Mouse (Mus musculus) c-Kit-positive CD71-positive TER-119-negative erythroid progenitor cells, embryonic 14.5 days (primary cell): ENCODE results near the gene Slc17a4.

Source experiments
- DNase-seq: peaks from one replicate; pipeline ENCODE4 v3.0.0-alpha.2; 2013; ENCODE audit warnings: low read depth

Slc17a4 gene

DNA sequence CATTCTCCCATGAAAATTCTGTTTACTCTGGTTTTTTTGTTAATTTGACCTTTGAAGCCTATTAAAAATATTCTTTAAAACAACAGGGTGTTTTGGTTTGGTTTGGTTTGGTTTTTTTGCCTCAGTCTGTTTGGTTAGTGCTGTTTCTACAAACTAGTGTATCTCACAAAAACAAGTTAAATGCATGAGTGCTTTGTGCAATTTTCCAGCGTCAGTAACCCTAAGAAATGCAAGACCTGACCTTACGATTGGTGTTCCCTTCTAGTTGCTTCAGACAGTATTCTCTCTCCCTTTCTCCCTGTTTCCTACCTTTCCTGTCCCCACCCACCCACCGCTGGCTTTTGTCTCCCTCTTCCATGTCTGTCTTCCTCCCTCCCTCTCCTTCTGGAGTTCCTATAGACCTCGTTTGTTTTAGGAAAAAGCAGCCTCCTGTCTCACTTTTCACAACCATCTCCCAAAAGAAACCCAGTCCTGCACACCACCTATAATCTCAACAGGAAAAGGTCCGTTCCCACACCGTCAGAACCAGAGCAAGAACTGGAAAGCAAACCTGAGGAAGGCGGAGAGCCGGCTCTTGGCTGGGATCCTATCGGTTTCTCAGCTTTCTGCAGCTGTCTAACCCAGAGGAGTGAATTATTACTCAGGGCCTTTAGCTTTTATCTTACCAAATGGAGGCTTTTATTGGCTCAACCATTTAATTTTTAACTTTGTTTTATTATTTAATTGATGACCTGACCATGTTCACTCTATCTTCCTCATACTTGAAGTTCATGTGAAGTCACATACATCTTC is at the start of gene Slc17a4:
Gene Slc17a4, minus strand, starts transcription at position 634 of the 792 bp plus-strand sequence.
- DNase-seq: no peak

DNA sequence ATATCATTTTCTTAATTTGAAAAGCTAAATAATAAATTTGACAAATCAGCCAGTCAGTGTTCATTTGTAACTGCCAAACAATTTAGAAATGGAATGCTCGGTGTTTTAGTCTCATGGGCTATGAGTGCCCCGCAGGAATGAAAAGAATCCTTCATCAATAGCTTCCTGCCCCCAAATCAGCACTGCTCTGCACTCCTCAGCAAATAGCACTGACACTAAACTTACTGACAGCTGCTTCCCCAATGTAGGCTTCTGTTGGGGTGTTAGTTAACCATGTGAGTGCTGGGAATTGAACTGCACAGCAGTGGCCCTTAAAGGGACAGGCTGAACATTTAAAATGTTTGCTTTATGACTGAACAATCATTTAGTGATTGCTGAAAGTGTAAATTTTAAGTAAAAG is 45.0 kb upstream of the Slc17a4 start:
- DNase-seq: no peak

DNA sequence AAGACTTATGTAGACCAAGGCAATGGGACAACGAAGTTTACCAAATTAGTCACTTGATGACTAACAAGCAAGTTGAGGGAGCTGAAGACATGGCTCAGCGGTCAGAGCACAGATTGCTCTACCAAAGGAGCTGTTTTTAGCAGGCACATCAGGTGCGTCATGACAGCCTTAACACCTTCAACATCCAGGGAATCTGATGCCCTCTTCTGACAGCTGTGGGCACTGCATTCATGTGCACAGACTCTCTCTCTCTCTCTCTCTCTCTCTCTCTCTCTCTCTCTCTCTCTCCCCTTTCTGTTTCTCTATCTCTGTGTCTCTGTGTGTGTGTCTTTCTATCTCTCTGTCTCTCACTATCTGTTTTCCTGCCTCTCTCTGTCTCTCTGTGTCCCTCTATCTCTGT is 36.1 kb upstream of the Slc17a4 start:
- DNase-seq: peak; percentile 1

DNA sequence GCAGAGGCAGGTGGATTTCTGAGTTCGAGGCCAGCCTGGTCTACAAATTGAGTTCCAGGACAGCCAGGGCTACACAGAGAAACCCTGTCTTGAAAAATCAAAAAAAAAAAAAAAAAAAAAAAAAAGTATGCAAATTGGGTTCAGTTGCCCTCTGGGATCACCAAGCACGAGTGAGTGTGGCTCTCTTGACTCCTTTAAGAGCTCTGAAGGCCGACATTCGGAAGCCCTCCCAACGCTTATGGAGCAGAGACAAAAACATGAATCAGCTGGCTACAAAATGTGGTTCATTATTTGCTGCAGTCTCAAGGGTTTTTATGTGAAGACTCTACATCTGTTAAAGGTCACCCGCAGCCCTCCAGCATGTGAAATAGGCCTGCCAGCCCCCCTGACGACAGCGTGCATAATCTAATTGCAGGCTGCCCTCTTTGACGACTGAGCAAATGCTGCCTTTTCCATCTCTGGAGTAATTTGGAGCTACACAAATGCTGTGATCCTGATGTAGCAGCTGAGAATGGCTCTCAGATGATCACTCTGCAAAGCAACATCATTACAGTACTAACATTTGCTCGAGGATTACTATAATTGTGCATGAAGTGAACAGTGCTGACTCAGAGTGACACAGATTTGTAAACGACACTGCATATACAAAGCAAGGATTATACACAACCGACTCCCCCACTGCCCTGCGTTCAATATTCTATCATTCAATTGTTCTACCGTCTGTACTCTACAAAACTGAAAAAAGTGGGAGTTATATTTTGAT is 34.9 kb upstream of the Slc17a4 start:
- DNase-seq: no peak

DNA sequence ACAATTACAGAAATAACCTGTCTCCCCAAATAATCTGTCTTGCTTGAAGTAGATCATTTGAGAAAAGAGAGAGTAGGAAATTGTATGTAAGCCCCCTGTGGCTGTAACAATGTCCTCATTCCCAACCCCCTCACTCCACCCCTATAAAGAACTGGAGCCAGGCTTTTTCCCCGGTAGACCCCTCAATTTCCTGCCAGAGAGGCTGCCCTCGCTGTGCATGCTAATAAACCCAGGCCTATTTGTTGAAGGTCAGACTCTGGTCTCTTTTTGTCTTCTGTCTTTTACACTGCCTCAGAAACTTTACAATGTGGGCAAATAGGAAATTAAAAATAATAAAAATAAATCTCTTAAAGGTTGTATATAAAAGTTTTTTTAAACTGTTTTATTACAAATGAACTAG is 31.4 kb upstream of the Slc17a4 start:
- DNase-seq: no peak

DNA sequence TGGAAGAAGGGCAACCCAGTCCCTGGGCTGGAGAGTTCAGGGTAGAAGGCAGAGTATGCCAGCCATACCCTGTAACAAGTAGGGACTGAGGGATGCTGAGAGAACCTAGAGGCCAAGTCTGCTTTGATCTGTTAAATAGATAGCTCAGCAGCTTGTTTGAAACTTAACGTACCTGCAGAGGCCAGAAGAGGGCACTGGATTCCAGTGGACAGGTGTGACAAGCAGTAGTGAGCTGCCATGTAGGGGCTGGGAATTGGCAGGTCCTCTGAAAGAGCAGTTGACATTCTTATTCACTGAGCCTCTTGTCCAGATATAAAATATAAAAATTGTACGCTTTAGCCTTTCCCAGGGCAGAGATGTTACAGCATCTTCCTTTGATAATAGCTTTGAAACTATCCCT is 28.1 kb upstream of the Slc17a4 start:
- DNase-seq: no peak

DNA sequence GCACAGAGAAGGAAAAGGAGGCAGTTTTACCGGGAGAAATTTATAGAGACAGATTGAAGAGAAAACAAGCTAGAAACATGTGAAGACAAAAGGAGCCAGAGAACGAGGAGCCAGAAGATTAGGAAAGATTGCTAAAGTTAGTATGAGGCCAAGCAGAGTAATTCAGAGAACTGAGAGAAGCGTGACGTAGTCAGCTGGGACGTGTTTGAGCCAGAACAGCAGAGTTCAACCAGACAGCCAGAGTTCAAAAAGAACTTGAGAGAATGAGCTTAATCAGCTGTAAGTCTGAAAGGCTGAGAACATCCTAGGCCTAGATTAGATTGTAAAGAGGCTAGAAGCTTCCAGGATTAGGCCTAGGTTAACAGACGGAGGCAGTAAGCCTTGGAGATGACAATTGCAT is 25.5 kb upstream of the Slc17a4 start:
- DNase-seq: no peak

DNA sequence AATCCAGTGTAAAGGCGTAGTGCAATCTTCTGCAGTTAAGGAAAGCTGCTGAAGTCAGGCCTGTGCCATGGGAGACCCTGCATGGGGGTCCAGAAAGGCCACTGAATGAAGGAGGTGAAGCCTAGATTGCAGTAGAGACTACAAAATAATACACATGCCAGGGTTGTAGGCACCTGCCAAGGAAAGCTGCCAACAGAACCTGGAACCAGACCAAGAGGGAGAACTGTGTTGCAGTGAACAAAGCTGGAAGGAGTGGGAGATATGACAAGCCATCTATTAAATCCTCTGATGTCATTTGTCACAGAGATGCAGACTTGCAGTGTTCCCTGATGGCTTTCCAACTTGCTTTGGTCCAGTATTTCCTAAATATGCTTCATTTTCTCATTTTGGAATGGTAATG is 23.9 kb upstream of the Slc17a4 start:
- DNase-seq: no peak

DNA sequence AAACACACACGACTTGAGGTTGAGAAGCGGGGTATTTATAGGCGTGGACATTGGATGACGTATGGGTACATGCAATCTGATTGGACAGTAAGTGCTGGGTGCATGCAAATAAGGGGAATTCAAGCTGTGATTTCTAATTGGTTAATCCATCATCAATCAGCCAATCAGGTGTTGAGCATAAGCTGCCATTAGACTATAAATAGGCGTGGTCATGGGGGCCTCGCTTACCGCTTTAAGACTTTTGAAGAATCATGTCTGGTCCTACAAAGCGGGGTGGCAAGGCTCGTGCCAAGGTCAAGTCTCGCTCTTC is 19.4 kb upstream of the Slc17a4 start, which contains the start of gene Hist1h2aa:
Gene Hist1h2aa, plus strand, starts transcription at position 252 of the 310 bp plus-strand sequence.
- no peak for DNase-seq

DNA sequence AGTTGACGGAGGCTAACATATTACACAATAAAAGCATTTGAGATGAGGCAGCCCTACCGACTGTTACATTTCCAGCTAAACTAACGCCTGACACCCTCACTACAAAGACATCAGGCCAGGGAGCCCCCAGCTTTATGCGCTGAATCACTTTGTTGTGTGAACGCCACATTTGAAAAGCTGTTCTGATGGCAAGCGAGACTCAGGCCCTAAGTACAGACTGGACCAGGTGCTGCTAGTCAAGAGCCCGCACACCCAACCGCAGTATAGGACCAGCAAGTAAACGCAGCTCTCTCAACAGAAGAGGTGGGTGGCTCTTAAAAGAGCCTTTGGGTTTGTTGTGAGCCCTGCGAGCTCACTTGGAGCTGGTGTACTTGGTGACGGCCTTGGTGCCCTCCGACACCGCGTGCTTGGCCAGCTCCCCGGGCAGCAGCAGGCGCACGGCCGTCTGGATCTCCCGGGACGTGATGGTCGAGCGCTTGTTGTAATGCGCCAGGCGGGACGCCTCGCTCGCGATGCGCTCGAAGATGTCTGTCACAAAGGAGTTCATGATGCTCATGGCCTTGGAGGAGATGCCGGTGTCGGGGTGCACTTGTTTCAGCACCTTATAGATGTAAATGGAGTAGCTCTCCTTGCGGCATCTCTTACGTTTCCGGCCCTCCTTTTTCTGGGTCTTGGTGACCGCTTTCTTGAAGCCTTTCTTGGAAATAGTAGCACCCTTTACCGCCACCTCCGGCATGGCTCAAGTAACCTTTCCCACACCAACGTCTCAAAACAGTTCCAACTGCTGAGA is 18.8 kb upstream of the Slc17a4 start, which contains the start of gene Hist1h2ba:
Gene Hist1h2ba, minus strand, starts transcription at position 736 of the 790 bp plus-strand sequence.
- no peak for DNase-seq

DNA sequence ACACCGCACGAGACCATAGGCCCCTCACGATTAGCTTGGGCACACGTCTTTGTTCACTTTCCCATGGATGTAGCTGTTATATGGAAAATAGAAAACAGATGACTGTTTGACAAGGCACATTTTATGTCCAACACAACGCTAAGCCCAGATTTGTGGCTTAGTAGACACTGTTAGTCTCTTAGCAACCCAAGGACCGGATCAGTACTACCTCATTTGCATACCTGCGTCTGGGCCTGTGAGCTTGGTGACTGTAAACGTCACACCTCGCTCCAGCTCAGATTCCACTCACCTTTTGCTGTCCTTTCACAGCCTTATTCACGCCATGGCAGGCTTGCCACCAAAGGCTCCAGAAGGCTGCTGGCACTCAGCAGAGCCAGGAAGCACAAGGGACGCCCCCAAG is 16.1 kb upstream of the Slc17a4 start:
- no peak for DNase-seq

DNA sequence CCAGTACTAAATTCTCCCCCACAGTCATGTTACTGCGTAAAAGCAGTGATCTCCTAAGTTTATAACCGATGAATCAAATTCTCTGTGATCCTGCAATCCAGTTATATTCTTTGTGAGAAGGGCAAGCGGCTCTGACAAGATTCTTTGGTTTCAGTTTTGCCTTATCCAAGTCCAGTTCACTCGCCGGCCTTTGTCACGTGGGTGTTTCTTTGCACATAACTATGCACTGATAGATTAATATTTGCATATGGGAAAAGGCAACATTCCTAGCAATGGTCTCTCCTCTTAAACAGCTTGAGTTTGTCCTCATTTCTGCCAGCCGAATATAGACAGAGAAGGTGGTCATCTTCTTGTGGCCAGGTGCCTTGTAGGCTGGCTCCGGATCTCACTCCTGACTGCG is 15.7 kb upstream of the Slc17a4 start:
- DNase-seq: no peak

DNA sequence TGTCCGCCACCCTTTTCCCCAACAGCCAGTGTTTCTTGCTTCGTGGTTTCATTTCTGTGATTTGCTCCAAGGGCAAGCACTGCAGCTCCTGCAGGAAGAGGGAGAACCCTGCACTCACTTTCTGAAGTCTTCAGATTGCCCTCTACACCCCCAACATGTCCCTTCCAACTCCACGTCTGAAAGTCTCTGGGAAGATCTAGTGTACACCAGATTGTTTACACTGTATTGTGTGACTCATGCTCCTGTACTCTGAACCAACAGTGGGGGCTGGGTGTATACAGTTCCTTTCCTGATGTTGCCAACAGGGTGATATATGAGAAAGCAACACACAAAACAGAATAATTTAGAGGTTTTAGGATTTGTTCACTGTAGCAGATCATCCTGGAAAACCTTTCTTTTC is 13.8 kb upstream of the Slc17a4 start:
- DNase-seq: no peak

DNA sequence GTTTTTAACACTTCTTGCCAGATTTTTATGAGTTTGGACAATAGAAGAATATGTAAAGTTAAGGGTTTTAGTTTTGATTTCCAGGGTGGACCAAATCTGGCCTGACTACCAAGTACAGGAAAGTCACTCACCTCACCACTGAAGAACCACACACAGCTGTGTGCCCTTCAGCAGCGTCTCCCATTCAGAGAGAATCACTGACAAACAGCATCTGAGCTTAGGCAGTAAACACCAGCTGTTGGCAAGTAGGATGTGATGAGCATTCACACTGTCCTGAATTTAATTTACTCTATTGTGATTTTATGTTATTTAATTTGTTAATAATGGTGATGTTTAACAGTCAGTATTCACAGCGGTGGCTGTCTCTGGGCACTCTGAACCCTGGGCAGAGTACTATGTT is 11.0 kb upstream of the Slc17a4 start:
- DNase-seq: no peak

DNA sequence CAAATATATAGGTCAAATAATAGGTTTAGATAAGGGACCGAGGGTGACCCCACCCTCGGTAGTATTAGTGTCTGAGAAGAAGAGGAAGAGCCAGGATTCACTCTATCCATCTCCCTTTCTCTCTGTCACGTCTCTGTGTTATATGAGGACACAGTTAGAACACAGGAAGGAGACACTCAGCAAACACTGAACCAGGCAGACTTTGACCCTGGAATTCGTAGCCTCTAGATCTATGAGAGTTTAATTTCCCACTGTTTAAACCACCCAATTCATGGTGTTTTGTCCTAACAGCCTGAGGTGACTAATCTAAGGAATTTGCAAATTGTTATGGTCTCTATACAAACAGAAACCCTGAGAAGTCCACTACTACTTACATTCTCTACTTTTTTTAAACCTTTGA is 2.9 kb upstream of the Slc17a4 start:
- DNase-seq: no peak

DNA sequence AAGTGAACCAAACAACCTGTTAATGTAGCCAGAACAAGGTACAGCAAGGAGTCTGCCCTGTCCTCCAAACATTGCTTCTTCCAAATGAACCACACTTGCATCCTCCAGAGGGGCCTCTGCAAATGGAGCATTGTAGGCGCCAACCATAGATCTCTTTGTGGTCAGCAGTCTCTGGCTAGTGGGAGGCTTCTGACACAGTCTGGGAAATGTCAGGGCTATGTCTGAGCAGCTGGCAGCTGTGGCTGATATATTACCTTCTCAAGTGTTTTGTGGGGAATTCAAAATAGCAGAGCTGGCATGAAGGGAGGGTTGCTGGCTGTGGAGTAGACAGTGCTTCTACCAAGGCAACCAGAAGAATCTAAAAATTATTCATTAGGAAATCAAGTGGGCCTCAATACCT is 1.3 kb upstream of the Slc17a4 start:
- no peak for DNase-seq

DNA sequence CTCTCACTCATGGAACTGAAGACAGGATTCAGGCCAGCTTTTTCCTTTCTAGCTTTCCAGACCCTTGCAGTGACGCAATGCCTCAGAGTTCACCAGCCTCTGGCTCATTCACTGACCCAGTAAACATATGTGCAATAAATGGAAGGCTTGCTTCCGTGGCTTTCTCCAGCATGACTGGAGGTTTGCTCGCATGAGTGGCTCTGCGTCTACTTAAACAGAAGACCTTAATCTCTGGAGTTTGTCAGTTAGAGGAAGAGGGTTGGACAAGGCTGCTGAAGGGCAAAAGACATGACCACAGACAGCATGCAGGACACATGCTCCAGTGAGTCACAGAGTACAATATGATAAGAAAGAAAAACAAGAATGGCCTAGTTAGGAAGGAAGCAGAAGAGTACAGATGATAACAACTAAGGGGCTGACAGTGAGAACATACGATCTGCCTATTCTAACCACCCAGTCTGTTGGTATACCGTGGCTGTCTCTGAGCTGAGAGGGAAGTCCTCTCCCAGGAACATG is 960 bp downstream of the Slc17a4 start:
- peak; percentile 19 for DNase-seq

DNA sequence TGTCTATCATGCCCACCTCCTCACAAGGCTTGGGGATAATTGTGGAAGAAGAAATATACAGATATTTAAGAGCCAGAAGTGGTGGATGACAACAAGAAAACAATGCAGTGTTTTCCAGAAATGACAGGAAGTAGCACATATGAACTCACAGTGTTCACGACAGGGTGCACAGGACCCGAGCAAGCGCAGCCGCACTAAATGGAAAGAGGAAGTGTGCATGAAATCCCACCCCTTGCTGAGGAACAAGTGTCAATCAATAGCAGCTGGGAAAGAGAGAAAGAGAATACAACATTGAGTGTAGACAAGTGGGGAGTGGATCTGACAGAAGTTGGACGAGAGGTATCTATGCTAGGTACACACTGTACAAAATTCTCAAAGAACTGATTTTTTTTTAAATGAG is 3.5 kb downstream of the Slc17a4 start:
- DNase-seq: no peak

DNA sequence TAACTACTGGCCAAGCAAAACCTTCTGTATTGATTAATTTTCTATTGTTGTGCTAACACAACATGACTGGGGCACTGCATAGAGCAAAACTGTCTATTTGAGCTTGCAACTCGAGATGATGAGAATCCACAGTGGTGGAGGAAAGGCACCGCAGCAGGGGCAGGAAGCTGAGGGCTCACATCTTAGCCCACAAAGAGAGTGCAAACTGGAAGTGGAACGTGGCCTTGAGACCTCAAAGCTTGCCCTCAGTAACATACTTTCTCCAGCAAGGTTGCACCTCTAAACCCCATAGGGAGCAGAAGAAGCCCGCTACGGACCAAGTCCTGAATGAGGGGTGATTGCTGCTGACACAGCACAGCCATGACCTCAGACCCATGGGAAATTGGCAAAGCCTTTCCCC is 4.7 kb downstream of the Slc17a4 start:
- DNase-seq: no peak

DNA sequence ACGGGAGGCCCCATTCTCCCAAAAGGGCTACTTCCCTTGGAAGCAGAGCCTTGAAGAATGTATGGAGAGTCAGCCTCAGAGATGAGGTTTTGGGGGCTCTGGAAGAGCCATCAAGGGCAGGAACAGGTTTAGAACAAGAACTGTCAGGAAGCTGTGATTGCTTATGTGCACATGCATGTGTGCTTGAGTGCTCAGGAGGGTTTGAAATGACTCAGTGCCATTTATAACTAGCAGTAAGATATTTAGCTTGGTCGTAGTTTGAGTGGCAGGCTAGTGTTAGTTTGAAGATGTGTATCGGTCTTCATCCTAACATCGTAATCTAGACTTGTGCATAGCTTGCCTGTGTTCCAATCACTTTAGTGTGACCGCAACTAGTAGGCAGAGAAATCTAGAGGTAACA is 7.9 kb downstream of the Slc17a4 start:
- no peak for DNase-seq

DNA sequence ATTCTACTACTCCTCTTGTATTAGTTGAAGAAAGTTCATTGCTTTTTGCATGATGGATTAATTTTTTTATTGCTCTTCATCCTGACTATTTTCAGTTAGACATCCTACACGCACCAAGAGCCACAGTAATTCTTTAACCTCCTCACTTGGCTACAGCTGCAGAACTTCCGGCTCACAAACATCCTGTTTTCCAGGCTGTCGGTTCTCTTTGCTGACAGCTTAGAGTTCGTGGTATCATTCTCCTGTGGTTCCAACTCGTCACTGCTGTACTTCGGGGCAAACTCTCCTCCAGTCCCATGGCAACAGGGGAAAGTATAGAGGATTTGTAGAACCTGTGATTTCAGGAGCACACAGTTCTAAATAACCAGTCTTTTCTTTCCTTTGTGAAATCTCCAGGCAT is 16.6 kb downstream of the Slc17a4 start:
- no peak for DNase-seq

DNA sequence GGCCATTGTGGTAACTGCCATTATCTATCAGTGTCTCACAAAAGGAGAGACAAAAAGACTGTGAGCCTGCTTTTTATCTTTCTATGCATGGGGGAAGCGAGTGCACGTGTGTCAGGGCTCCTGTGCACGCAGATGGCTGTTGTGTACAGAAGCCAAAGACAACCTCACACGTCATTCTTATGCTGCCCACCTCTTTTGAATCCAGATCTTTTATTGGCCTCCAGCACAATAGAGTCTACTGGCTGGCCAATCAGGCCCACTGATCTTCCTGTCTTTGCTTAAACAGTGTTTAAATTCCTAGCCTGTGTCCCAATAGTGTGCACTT is 21.6 kb downstream of the Slc17a4 start:
- DNase-seq: no peak
